Mouse (Mus musculus): Measurements from ENCODE around the gene Hamp2. TPM values are rescaled to one million over a fixed set of nuclear protein-coding genes. Genes with fewer than 3 reads are reported as not detected.
"Not testable (repeated sequence)": the region's sequence is repeated elsewhere in the genome, so short reads cannot be mapped to it uniquely, and the experiment has no call there.

The Hamp2 gene
- polyA plus RNA-seq, 1 experiment from 2014 or later: not detected

- no peak for ATAC-seq (ENCODE audit: low FRiP score)
Observed at GRCm38 (mm10) chr7:30945876-30946275, 21.4 kb upstream of the Hamp2 start.

GRCm38 (mm10) chr7:30945466-30945865 is 21.0 kb upstream of the Hamp2 start:
- H3K9ac ChIP-seq; H3K27me3 ChIP-seq; H3K4me3 ChIP-seq; H3K27ac ChIP-seq; H3K4me1 ChIP-seq; H3K9me3 ChIP-seq (replicated peaks); H3K4me2 ChIP-seq (replicated peaks): not testable (repeated sequence)
- WGBS: 86% methylated on average over 7 of the region's 7 CpGs
- H3K36me3 ChIP-seq: peaks cover 28% of the 10 kb centered on the region
- peak; percentile 26; the same call in 1 of the 2 replicates for ATAC-seq (ENCODE audit: low FRiP score)

More at GRCm38 (mm10) chr7:30945876-30946275, 21.4 kb upstream of the Hamp2 start:
- Histone ChIP-seq H3K9me3 (replicated peaks) (no peaks in the 10 kb centered on the region), H3K4me3 (no peak overlapping the region), H3K9ac (no peak overlapping the region), H3K4me1 (no peaks in the 10 kb centered on the region), H3K4me2 (replicated peaks) (no peak overlapping the region), H3K36me3 (peaks cover 32% of the 10 kb centered on the region), H3K27me3 (no peaks in the 10 kb centered on the region), H3K27ac (no peak overlapping the region)
- 97% methylated on average over 7 of the region's 7 CpGs for WGBS

- not testable (repeated sequence) for H3K4me1 ChIP-seq; H3K9me3 ChIP-seq (replicated peaks); H3K27me3 ChIP-seq; H3K27ac ChIP-seq; H3K4me2 ChIP-seq (replicated peaks); ATAC-seq (ENCODE audit: low FRiP score); H3K9ac ChIP-seq; H3K4me3 ChIP-seq
- peaks cover 21% of the 10 kb centered on the region for H3K36me3 ChIP-seq
- WGBS: 87% methylated on average over 2 of the region's 2 CpGs
Observed at GRCm38 (mm10) chr7:30944706-30945105, 20.2 kb upstream of the Hamp2 start.

GRCm38 (mm10) chr7:30943909-30944635 is 19.6 kb upstream of the Hamp2 start, which contains the start of gene Hamp:
Hamp (minus strand) TSS chr7:30944032.
- Histone ChIP-seq H3K4me1 (no peaks in the 10 kb centered on the region), H3K9ac (no peak within 1 kb of the TSS), H3K36me3 (peaks cover 15% of the 10 kb centered on the region), H3K4me3 (no peak within 1 kb of the TSS), H3K27ac (no peak within 1 kb of the TSS), H3K27me3 (no peaks in the 10 kb centered on the region), H3K9me3 (replicated peaks) (no peaks in the 10 kb centered on the region), H3K4me2 (replicated peaks) (no peak within 1 kb of the TSS)
- ATAC-seq (ENCODE audit: low FRiP score): no peak
- WGBS: 76% methylated on average over 9 of the region's 9 CpGs

GRCm38 (mm10) chr7:30942365-30942764 is 17.9 kb upstream of the Hamp2 start:
- peaks cover 11% of the 10 kb centered on the region for H3K36me3 ChIP-seq
- H3K27me3 ChIP-seq; H3K4me2 ChIP-seq (replicated peaks); ATAC-seq (ENCODE audit: low FRiP score); H3K27ac ChIP-seq; H3K4me3 ChIP-seq; H3K4me1 ChIP-seq; H3K9ac ChIP-seq; H3K9me3 ChIP-seq (replicated peaks): not testable (repeated sequence)
- 63% methylated on average over 3 of the region's 3 CpGs for WGBS

GRCm38 (mm10) chr7:30940070-30940469 is 15.6 kb upstream of the Hamp2 start:
- H3K4me2 ChIP-seq (replicated peaks); H3K27me3 ChIP-seq; H3K27ac ChIP-seq; H3K9ac ChIP-seq; ATAC-seq (ENCODE audit: low FRiP score); H3K4me3 ChIP-seq; H3K4me1 ChIP-seq; H3K36me3 ChIP-seq; H3K9me3 ChIP-seq (replicated peaks): not testable (repeated sequence)
- WGBS: 73% methylated on average over 1 of the region's 1 CpGs

- not testable (repeated sequence) for H3K27ac ChIP-seq; ATAC-seq (ENCODE audit: low FRiP score); H3K9me3 ChIP-seq (replicated peaks); H3K4me2 ChIP-seq (replicated peaks); H3K4me1 ChIP-seq; H3K27me3 ChIP-seq; H3K4me3 ChIP-seq; H3K9ac ChIP-seq; H3K36me3 ChIP-seq
- 77% methylated on average over 6 of the region's 6 CpGs for WGBS
Observed at GRCm38 (mm10) chr7:30935422-30936099, 11.1 kb upstream of the Hamp2 start.

GRCm38 (mm10) chr7:30924071-30924470 is 410 bp downstream of the Hamp2 start:
- no peaks in the 10 kb centered on the region for H3K27me3 ChIP-seq
- H3K4me2 ChIP-seq (replicated peaks): no peak overlapping the region
- no peak overlapping the region for H3K9ac ChIP-seq
- 82% methylated on average over 3 of the region's 3 CpGs for WGBS
- H3K4me3 ChIP-seq: no peak overlapping the region
- ATAC-seq (ENCODE audit: low FRiP score): no peak
- no peaks in the 10 kb centered on the region for H3K9me3 ChIP-seq (replicated peaks)
- H3K27ac ChIP-seq: no peak overlapping the region
- H3K36me3 ChIP-seq: no peaks in the 10 kb centered on the region
- H3K4me1 ChIP-seq: no peaks in the 10 kb centered on the region

GRCm38 (mm10) chr7:30922490-30922889 is 2.0 kb downstream of the Hamp2 start:
- not testable (repeated sequence) for H3K27me3 ChIP-seq; H3K9ac ChIP-seq; ATAC-seq (ENCODE audit: low FRiP score); H3K4me3 ChIP-seq; H3K4me2 ChIP-seq (replicated peaks); H3K9me3 ChIP-seq (replicated peaks); H3K4me1 ChIP-seq; H3K36me3 ChIP-seq; H3K27ac ChIP-seq
- 52% methylated on average over 3 of the region's 3 CpGs for WGBS

- Histone ChIP-seq H3K9ac (no peak overlapping the region), H3K27me3 (no peaks in the 10 kb centered on the region), H3K4me3 (no peak overlapping the region), H3K4me1 (no peaks in the 10 kb centered on the region), H3K27ac (no peak overlapping the region), H3K36me3 (no peaks in the 10 kb centered on the region), H3K9me3 (replicated peaks) (no peaks in the 10 kb centered on the region), H3K4me2 (replicated peaks) (no peak overlapping the region)
- WGBS: 53% methylated on average over 3 of the region's 3 CpGs
- ATAC-seq (ENCODE audit: low FRiP score): no peak
Observed at GRCm38 (mm10) chr7:30920217-30920616, 4.3 kb downstream of the Hamp2 start.

- no peak overlapping the region for H3K4me3 ChIP-seq
- no peaks in the 10 kb centered on the region for H3K9me3 ChIP-seq (replicated peaks)
- no peak overlapping the region for H3K9ac ChIP-seq
- no peak for ATAC-seq (ENCODE audit: low FRiP score)
- no peaks in the 10 kb centered on the region for H3K4me1 ChIP-seq
- no peaks in the 10 kb centered on the region for H3K36me3 ChIP-seq
- no peak overlapping the region for H3K4me2 ChIP-seq (replicated peaks)
- H3K27me3 ChIP-seq: no peaks in the 10 kb centered on the region
- 64% methylated on average over 4 of the region's 4 CpGs for WGBS
- no peak overlapping the region for H3K27ac ChIP-seq
Observed at GRCm38 (mm10) chr7:30917219-30917618, 7.3 kb downstream of the Hamp2 start.

- no peaks in the 10 kb centered on the region for H3K9me3 ChIP-seq (replicated peaks)
- 29% methylated on average over 6 of the region's 6 CpGs for WGBS
- no peaks in the 10 kb centered on the region for H3K36me3 ChIP-seq
- no peak overlapping the region for H3K4me3 ChIP-seq
- no peaks in the 10 kb centered on the region for H3K4me1 ChIP-seq
- ATAC-seq (ENCODE audit: low FRiP score): no peak
- H3K27ac ChIP-seq: no peak overlapping the region
- H3K27me3 ChIP-seq: no peaks in the 10 kb centered on the region
- no peak overlapping the region for H3K9ac ChIP-seq
- no peak overlapping the region for H3K4me2 ChIP-seq (replicated peaks)
Observed at GRCm38 (mm10) chr7:30916713-30917112, 7.8 kb downstream of the Hamp2 start.

GRCm38 (mm10) chr7:30914732-30915131 is 9.7 kb downstream of the Hamp2 start, which contains the start of gene Mag:
Mag (minus strand) TSS chr7:30914873.
- Histone ChIP-seq H3K9me3 (replicated peaks) (no peaks in the 10 kb centered on the region), H3K4me2 (replicated peaks) (no peak within 1 kb of the TSS), H3K4me1 (no peaks in the 10 kb centered on the region), H3K36me3 (no peaks in the 10 kb centered on the region), H3K27ac (no peak within 1 kb of the TSS), H3K27me3 (no peaks in the 10 kb centered on the region), H3K9ac (no peak within 1 kb of the TSS), H3K4me3 (no peak within 1 kb of the TSS)
- no peak for ATAC-seq (ENCODE audit: low FRiP score)
- WGBS: 80% methylated on average over 8 of the region's 8 CpGs
